Mouse (Mus musculus) heart, postnatal 14 days (tissue): ENCODE results near the gene Gm5485. TPM values are rescaled to one million over a fixed set of nuclear protein-coding genes. Genes with fewer than 3 reads are reported as not detected.

ENCODE experiments used
- DNase-seq, 2 experiments: peaks; one replicate each; pipeline ENCODE4 v3.0.0; 2021 to 2022
- intact Hi-C: fragments of 180-260 bp; cut with DNase I; formaldehyde crosslinking; loops from one replicate; pipeline ENCODE4 v1.15.1; 2025
- long read RNA-seq, 2 experiments: library from polyadenylated mRNA; stranded (forward); transcript quantifications; one replicate each; pipeline ENCODE4 v2.0.0; 2021
- total RNA-seq, 2 experiments: library from RNA; stranded (reverse); gene quantifications; 2 replicates each; pipeline ENCODE4 v1.2.3; 2021

Gene Gm5485
- total RNA-seq = not detected
- long read RNA-seq, experiment 1 = 0 reads
- long read RNA-seq, experiment 2 = 0 reads

DNA sequence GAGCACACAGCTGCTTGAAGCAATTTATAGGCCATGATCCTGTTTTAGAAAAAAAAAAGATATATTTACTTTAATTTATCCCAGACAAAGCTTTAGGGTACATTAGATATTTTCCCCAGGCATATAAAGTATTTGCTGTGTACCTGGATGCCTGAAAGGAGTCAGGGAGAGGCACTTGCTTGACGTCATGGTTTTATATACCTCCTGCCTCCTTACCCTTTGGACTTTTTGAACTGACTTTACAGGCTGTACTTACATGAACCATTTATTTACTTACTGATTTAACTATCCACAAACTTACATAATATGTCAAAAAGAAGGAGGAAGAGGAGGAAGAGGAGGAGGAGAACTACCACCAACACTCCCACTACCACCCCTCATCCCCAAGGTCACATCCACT, at the start of gene Gm5485:
Gene Gm5485 (minus strand): TSS at position 171 of the 400 bp plus-strand sequence.
- no peak for DNase-seq
- intact Hi-C loops = no loop called here

DNA sequence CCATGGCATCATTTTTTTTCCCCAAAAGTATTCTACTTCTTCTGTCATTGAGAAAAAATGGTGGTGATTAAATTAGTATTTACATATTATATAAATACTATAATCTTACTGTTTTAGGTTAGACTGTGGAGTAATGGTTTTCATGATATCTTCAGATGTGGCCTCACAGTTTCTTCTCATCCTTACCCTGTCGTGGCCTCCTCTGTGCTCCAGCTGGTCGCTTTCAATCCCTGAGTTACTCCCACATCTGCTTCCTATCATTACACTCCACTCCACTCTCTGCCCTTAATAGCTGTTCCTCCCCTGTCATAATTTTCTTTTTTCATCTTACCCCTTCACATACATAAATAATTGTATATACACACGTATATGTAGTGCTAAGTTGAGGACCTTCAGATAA, 41.0 kb upstream of the Gm5485 start:
- DNase-seq = no peak
- intact Hi-C loops = no loop called here

DNA sequence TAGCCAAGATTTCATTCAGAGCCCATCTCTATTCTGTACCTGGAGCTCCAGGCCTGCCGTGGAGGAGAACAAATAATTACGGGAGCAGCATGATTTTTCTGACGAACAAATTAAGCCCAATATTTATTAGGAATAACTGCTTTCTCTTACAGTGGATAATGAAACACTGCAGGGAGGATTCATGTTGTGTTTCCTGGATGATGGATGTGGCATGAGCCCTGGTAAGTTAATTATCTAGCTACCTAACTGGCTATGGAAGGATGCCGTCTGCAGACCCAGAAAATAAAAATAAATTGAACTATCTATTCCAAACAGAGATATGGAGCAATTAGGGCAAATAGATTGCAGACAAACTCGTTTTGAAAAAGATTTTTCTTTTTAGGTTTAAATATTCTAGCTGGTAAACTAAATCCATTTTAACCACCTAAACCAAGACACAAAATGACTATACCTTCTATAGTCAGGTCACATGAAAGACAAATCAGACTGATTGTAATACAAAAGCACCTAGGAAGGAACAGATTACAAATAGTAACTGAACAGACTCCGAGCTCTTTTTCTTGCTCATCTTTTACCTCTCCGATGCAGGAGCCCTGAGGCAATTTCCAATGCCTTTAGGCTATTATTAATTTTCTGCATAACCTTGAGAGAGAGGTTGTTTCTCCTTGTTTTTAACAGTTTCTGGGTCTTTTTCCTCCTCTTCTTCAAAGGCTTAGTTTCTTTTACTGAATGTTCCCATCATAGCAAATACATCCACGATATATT, 34.1 kb upstream of the Gm5485 start:
- intact Hi-C loops = no loop called here
- no peak for DNase-seq

DNA sequence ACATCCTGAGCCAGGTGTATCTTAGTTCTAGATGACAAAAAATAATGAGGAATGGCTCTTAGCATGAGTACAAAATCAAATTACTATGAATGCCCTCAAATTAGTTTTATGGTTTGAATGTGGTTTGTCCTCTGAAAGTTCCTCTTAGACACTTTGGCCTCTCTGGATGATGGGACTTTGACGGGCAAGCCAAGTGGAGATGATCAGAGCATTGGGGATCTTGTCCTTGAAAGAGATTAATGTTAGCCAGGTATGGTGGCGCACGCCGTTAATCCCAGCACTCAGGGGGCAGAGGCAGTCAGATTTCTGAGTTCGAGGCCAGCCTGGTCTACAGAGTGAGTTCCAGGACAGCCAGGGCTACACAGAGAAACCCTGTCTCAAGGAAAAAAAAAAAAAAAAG, 32.4 kb upstream of the Gm5485 start:
- no peak for DNase-seq
- intact Hi-C loops = no loop called here

DNA sequence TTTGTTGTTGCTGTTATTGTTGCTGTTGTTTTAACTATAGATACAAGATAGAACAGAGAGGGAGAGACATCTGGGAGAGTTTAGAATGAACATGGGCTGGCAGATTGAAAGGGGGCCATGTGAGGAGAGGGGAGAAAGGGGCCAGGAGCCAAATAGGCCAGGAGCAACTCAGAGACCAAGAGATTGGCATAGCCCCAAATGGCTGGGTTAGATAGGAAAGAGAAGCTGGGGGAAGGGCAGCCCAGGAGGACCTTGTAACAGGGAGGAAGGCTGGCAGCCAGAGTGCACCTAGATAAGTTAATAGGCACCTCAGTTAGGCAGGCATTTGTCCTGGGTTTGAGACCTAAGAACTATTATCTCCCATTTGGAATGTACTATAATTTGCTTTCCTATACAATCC, 25.3 kb upstream of the Gm5485 start:
- no peak for DNase-seq
- intact Hi-C loops = no loop called here

DNA sequence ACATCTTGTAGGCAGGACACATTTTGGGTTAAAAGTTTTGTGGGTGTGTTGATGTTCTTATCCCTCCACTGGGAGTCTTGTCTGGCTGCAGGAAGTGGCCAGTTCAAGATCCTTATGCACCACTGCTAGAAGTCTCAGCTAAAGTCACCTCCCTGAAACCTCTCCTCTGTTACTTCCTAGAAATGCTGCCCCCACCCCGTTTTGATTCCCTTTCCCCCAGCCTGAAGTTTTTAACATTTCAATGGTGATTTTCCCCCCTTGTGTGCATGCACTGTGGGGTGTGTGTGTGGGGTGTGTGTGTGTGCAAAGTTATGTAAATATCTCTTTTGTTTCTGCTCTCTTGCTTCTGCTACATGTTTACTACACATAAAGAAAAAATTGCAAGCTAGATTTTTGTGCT, 23.2 kb upstream of the Gm5485 start:
- intact Hi-C loops = no loop called here
- no peak for DNase-seq

DNA sequence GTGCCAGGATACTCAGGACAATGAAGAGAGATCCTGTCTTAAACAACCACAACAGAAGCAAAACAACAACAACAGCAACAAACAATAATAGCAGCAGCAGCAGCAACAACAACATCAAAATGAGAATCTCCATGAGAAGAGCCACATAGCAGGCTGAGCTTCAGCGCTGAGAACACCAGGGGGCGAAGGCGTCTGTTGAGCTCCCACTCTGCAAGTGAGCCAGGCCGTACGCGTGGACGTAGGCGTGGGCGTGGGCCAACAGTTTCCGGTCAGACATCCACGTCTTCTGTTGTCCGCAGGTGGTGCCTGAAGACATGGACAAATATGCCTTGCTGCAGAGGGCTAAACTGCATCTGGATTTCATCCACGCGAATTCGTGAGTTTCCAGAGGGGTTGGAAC, 18.8 kb upstream of the Gm5485 start, which contains the start of gene Morc1:
Gene Morc1 (plus strand): TSS at position 211 of the 400 bp plus-strand sequence.
- no peak for DNase-seq
- intact Hi-C loops = no loop called here

DNA sequence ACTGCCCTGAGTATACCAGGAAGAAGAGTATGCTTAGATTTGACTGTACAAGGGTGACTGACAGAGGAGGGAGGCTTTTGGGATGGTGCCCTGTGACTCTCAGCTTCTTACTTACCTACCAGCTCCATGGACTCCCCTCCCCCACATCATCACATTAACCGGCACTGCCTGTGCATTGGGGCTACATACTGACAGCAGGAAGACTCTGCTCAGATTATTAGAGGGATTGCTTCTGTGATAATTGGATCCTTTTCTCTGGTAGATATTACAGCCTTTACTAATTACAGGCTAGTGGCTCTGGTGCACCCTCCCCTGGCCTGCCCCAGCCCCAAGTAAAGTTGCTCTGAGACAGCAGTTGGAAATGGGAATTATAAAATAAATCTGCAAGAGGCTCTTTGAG, 17.2 kb upstream of the Gm5485 start:
- DNase-seq = no peak
- intact Hi-C loops = no loop called here

DNA sequence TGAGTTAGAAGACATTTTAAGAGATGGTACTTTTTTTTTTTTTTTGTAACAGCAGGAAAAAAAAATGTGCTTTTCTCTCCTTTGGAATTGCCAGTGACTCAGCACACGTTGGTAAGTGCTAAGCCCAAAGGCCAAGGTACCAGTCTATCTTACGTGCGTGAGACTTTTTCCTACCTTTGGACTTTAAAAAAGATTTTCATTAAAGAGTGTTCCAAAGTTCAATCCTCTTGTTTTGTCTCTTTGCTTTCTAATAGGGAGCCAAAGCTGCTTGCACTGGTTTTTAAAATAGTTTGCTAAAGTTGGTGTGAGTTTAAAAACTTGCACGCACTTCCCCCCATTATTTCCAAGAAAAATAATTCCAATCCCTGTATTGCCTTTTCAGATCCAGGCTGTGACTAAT, 11.9 kb upstream of the Gm5485 start:
- intact Hi-C loops = no loop called here
- no peak for DNase-seq

DNA sequence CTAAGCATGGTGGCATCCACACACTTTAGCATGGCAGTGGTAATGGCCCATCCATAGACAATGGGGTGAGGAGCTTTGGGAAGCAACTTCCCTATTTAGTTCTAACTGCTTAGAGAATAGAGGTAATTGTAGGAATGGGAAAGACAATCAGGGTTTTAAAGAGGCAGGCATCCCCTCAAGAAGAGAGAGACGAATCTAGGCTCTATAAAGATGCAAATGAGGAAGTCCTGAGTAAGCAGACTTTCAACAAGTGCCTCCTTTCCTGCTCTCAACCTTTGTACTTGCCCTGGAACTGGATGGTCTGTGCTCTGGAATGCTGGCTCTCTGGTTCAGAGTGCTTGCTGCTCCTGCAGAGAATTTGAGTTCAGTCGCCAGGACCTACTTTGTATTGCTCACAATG, 10.3 kb upstream of the Gm5485 start:
- intact Hi-C loops = no loop called here
- no peak for DNase-seq

DNA sequence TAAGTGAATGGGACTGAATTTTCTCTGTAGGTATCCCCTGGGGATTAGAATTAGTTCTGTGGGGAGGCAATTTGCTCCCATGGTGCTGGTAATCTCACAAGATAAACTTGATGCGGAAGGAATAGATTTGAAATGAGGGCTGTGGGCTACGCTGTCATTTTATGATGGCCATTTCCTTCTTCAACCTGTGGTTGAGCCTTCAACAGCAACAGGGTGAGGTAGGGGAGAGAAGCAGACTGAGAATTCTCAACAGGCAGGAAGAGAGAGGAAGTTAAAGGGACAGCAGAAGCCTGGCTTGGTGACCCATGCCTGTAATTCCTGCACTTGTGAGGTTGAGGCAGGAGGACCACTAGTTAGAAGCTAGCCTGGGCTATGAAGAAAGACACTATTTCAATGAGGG, 6.8 kb upstream of the Gm5485 start:
- intact Hi-C loops = no loop called here
- DNase-seq = no peak

DNA sequence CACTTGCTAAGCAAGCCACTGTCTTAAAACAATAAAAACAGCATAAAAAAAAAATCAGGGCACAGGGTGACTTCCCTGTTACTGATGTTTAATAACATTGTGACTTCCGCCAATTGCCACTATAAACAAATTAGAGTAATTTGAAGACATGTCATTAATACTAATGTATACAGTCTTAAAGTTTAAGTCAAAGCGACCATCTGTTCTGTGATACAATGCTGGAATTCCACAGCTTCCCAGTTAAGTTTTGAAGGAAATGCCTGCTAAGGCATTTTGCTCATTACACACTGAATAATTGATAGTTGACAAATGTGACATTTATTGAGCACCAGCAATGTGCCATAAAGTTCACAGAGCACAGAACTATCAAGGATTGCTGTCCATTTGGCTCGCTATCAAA, 6.3 kb upstream of the Gm5485 start:
- intact Hi-C loops = no loop called here
- DNase-seq = no peak

DNA sequence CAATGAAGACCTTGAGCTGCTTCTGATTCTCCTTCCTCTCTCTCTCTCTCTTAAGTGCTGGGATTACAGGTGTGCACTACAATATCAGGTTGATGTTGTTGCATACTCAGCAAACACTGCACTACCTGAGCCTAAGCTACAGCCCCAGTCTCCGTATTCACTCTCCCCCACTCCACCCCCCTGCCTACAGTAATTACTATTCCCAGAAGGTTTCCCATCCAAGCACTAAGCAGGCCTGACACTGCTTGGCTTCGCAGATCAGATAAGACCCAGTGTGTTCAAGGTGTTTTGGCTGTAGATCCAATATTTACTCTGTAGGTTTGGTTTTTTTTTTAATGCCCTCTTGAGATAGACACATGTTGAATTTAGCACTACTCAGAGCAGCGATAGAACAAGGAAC, 2.1 kb downstream of the Gm5485 start:
- DNase-seq = no peak
- intact Hi-C loops = no loop called here

DNA sequence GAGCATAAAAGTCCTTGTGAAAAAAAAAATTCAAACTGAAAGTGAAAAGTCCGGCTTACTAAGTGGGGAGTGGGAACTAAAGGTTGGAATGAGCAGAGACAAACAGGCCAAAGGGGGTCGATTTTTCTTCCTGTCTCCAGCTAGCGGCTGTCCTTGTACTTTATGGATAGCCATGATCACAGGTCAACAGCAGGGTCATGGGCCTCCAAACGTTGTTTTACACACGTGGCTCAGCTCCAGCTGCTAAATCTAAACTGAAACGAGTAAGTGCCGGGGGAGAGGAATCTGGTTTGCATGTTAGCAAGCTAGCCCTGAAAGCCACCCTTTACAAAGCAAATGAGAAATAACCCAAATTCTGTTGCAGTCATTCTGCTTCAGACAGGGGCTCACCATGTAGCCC, 2.6 kb downstream of the Gm5485 start:
- no peak for DNase-seq

DNA sequence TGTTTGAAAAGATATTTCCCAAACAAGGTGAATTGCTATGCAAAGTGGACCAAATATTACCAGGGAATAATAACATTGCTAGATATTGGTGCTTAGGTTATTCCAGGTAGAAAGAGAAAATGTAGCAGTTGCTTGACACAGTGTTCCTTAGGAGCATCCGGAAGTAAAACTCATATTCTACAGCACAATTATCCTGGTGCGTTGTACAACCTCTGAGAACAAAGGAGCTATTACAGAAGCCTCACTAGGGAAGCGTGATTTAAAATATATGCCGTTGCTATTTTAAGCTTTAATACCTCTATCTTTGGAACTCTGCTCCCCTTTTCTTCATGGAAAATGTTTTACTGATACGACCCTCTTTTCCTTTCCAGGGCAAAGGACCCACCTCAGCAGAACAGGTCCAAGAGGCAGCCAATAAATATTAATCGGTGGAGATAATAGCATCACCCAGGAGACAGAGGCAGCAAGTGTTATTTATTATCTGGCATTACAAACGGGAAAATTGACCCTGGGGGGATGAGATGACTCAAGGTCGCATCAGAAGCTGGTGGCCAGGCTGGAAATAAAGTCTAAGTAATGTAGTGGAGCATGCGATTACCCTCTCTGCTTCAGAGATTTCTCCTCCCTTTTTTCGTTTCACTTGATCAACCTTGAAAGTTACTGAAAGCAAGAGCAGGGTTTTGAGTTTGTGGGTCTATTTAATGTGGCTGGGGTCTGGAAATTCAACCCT, 6.4 kb downstream of the Gm5485 start:
- DNase-seq = no peak
- intact Hi-C loops = no loop called here

More for the DNA sequence above, 2.6 kb downstream of the Gm5485 start:
- intact Hi-C loops = no loop called here

DNA sequence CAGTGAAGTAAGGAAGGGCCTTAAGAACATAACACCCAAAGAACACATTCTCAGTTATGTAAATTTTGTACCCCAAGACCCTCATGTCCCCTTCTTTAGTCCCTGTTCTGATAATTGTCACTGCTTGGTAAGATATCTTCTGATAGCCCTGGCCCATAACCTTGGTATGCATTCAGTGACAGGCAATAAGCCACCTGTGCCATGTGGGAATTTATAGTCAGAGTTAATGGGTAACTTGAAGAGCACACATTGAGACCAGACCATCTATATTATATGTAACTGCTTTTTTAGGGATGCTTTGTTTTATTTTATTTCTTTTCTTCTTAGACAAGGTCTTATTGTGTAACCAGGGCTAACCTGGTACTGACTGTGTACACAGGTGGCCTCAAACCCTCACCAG, 8.2 kb downstream of the Gm5485 start:
- intact Hi-C loops = no loop called here
- no peak for DNase-seq

DNA sequence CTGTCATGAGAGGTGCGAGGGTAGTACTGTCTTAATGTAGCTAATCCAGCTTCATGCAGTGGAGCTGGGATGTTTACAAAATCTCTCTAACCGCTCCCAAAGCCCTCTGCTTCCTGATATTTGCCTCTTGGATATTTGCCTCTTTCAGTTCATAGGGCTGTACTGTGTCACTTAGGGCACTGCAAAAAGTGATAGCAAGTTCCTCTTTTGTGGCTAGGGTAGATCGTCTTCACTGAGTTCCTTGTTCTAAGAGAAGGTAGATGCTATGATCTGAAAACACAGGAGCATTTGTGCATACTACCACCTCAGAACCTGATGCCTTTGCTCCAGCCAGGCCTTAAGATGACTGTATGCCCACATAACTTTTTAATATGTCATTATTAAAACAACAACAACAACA, 8.8 kb downstream of the Gm5485 start:
- intact Hi-C loops = no loop called here
- DNase-seq = no peak

DNA sequence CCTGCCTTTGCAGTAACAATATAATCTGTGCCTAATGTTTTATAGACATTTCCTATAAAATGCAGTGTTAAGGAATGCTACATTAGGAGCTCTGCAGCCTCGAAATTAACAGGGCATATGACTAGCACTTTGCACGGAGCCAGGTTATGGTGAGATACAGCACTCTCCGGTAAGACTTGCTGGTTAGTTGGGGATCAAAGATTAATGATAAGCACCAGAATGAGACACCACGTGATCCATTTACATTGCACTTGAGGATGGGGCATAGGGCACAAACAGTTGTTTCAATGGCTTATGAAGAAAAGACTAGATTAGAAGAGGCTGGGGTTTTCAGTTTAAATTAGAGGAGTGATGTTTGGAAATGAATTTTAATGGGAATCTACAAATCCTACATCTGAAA, 9.3 kb downstream of the Gm5485 start:
- DNase-seq = no peak
- intact Hi-C loops = no loop called here

DNA sequence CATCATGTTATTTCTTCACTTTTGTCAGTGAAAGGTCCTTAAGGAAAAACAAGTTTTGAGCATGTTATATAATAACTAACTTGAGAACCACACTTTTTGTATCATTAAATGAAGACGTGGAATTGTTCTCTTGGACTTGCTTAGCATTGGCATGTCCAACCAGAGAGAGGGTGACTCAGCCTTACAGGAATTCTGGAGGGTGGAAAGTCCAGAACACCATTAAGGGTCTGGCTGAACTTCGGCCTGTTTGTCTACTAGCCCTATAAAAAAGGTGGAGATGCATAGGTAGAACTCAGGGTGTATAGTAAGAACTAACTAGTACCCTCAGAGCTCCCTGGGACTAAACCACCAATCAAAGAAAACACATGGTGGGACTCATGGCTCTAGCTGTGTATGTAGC, 16.9 kb downstream of the Gm5485 start:
- intact Hi-C loops = no loop called here

DNA sequence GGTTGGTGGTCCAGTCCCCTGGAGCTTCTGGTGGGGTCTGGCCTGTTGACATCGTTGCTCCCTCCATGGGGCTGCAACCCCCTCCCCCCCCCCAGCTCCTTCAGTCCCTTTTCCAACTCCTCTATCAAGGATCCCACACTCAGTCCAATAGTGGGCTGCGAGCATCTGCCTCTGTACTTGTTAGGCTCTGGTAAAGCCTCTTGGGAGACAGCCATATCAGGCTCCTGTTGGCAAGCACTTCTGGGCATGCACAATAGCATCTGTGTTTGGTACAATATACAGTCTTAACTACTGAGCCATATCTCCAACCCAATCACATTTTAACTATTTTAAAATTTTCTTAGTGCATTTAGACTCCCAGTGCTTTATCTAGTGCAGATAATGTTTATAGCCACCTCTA, 25.2 kb downstream of the Gm5485 start:
- intact Hi-C loops = no loop called here
- DNase-seq = no peak

More for the DNA sequence above, 16.9 kb downstream of the Gm5485 start:
- no peak for DNase-seq

DNA sequence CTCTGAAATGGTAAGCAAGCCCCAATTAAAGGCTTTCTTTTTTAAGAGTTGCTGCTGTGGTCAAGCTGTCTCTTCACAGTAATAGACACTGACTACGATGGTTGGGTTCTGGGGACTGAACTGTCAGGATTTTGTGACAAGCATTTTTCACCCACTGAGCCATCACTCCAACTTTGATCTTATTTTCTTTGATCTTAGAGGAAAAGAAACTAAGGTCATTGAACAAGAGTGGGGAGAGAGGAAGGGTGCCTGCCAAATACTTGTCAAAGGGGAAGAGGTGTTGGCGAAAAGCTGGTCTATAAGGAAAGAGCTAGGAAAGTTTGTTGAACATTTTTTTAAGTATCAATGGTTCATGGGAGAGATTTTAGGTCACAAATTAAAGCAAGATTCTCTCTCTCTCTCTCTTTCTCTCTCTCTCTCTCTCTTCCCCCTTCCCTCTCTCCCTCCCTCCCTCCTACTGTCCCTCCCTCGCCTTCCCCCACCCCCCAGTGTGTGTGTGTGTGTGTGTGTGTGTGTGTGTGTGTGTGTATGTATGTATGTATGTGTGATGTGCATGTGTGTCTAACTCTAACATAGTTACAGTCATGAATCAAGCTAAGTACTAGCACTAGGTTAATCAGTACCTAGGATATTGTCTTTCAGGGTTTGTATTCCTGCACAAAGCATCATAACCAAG, 28.5 kb downstream of the Gm5485 start:
- intact Hi-C loops = no loop called here
- DNase-seq = no peak
